ENCODE assay signal across 8 mouse cellular contexts in the genomic region with DNA sequence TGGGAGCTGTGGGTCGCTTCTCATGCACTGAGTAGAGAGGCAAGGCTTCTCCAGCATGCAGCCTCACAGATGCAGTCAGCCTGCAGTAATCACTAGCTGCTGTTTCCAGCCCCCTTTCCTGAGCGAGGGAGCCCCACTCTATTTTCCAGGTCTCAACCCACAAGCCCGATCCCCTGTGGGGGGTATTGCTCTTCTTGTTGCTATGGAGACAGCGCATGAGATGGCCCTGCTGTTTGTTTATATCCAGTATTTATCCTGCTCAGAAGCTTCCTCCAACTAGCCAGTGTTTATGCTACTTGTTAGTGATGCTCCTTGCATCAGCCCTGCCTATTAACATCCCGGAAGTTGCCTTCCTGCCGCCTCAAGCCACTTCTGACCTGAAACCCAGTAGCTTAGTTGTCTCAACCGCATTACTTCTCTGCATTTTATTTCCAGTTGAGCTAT. TPM values are rescaled to one million over a fixed set of nuclear protein-coding genes. Genes with fewer than 3 reads are reported as not detected.
DNase-seq lines count a peak whose midpoint lies in the region; ATAC-seq lines count a peak whose summit lies in the region.

No protein-coding gene starts in this region.

- H3K4me1 ChIP-seq in heart, embryonic 15.5 days (replicated peaks) = peaks cover 14% of the 10 kb centered on the region
- H3K4me1 ChIP-seq in limb, embryonic 15.5 days = peaks cover 29% of the 10 kb centered on the region

- no peak overlapping the region for H3K4me3 ChIP-seq in heart, embryonic 15.5 days
- H3K4me3 ChIP-seq in limb, embryonic 15.5 days = no peak overlapping the region

- H3K9me3 ChIP-seq in heart, embryonic 15.5 days (replicated peaks) = no peaks in the 10 kb centered on the region
- no peaks in the 10 kb centered on the region for H3K9me3 ChIP-seq in limb, embryonic 15.5 days

- DNase-seq in left cerebral cortex, adult 11 months (ENCODE audit: low spot score) = peak; percentile 25
- no peak for DNase-seq in left cerebral cortex, postnatal 36 days (ENCODE audit: low spot score in 2 of 2)
- DNase-seq in cerebellum, postnatal 36 days = peak; percentile 9 to 10
- DNase-seq in right cerebral cortex, postnatal 10 days (ENCODE audit: low spot score in 2 of 2) = peak; percentile 29 to 36
- no peak for DNase-seq in adrenal gland, adult 2 months
- no peak for DNase-seq in adipocyte (ENCODE audit: low spot score)

- WGBS in heart, embryonic 15.5 days = 30% methylated on average over 7 of the region's 7 CpGs
- 11% methylated on average over 7 of the region's 7 CpGs for WGBS in limb, embryonic 15.5 days

- intact Hi-C loops in left cerebral cortex, postnatal 36 days (cut with DNase I) = no loop called here

- 0 out of 2 replicates have a peak, but pooled peaks have one; percentile 21 for ATAC-seq in heart, embryonic 15.5 days (replicated peaks; ENCODE audit: insufficient number of reproducible peaks, insufficient read depth, low FRiP score, low read depth)
- peak; percentile 47; the same call in 1 of the 2 replicates for ATAC-seq in limb, embryonic 15.5 days (ENCODE audit: insufficient number of reproducible peaks, low FRiP score, low TSS enrichment, low read depth)

- H3K4me2 ChIP-seq in heart, embryonic 15.5 days = no peak overlapping the region
- H3K4me2 ChIP-seq in limb, embryonic 15.5 days = peak overlapping the region; percentile 31; the same call in 1 of the 2 replicates

- no peak overlapping the region for H3K9ac ChIP-seq in heart, embryonic 15.5 days
- H3K9ac ChIP-seq in limb, embryonic 15.5 days = no peak overlapping the region

- H3K27ac ChIP-seq in heart, embryonic 15.5 days = peak overlapping the region; percentile 69
- H3K27ac ChIP-seq in limb, embryonic 15.5 days = peak overlapping the region; percentile 81

- H3K36me3 ChIP-seq in heart, embryonic 15.5 days = no peaks in the 10 kb centered on the region
- no peaks in the 10 kb centered on the region for H3K36me3 ChIP-seq in limb, embryonic 15.5 days

- H3K27me3 ChIP-seq in heart, embryonic 15.5 days = no peaks in the 10 kb centered on the region
- no peaks in the 10 kb centered on the region for H3K27me3 ChIP-seq in limb, embryonic 15.5 days

RNA-seq across cellular contexts. Expression of a gene that starts 48.4 kb away (rescaled TPM):
- total RNA-seq in left cerebral cortex, postnatal 36 days (2021) = 10 to 100 TPM; 34.6 to 41.3 TPM
- polyA plus RNA-seq in heart, embryonic 15.5 days (2015; fragmentation: Nextera tagmentation; extraction: Ambion mirVana) = 154 and 159 TPM in 2 replicates
- 162 and 201 TPM in 2 replicates for polyA plus RNA-seq in limb, embryonic 15.5 days (2015; fragmentation: Nextera tagmentation; extraction: Ambion mirVana)
- total RNA-seq in adrenal gland, adult 2 months (2021) = 10 to 100 TPM; 68.0 to 90.6 TPM
- 41.1 and 41.4 TPM in 2 replicates for polyA plus RNA-seq in adrenal gland, adult 2 months (2012; rRNA removed)

Comparison
In these comparisons a context has a peak if more than half of its experiments do, and no peak if none do; other contexts are left out.
1. DNase-seq: peak in left cerebral cortex, adult 11 months (single experiment), cerebellum, postnatal 36 days (2 of 2) and right cerebral cortex, postnatal 10 days (2 of 2); none in left cerebral cortex, postnatal 36 days (0 of 2), adrenal gland, adult 2 months (single experiment) and adipocyte (single experiment).